Mouse (Mus musculus) CH12.LX (cell line): ENCODE measurements around the gene Lpar1.

ENCODE experiments used
- CTCF ChIP-seq, 2 experiments: IDR thresholded peaks in 1 of 2; conservative IDR thresholded peaks in 1 of 2; 2 replicates each; pipeline ENCODE4 v1.5.1; 2011 to 2012; ENCODE audit warnings: low read depth in 2 of 2, low read length in 2 of 2, improper control_type of control experiment in 1 of 2, inconsistent platforms in 1 of 2, mild to moderate bottlenecking in 1 of 2, moderate library complexity in 1 of 2
- ELF1 ChIP-seq: IDR thresholded peaks from 2 replicates; pipeline ENCODE4 v1.6.1; 2014; ENCODE audit warnings: low read depth, mild to moderate bottlenecking, inconsistent platforms, low read length, improper control_type of control experiment
- EP300 ChIP-seq: IDR thresholded peaks from 2 replicates; pipeline ENCODE4 v1.6.1; 2011; ENCODE audit warnings: low read length, improper control_type of control experiment
- HCFC1 ChIP-seq: IDR thresholded peaks from 2 replicates; pipeline ENCODE4 v1.6.1; 2012; ENCODE audit warnings: low read depth, mild to moderate bottlenecking, inconsistent platforms, low read length, improper control_type of control experiment
- MEF2A ChIP-seq: IDR thresholded peaks from 2 replicates; pipeline ENCODE4 v1.6.1; 2014; ENCODE audit warnings: low read depth, mild to moderate bottlenecking, inconsistent platforms, low read length, improper control_type of control experiment, borderline replicate concordance
- MYC ChIP-seq: IDR thresholded peaks from 2 replicates; pipeline ENCODE4 v1.6.1; 2011; ENCODE audit warnings: low read depth, mild to moderate bottlenecking, improper control_type of control experiment, low read length
- TBP ChIP-seq: conservative IDR thresholded peaks from 2 replicates; pipeline ENCODE4 v1.6.1; 2011; ENCODE audit warnings: low read depth, low read length, improper control_type of control experiment

GRCm38 (mm10) chr4:58497284-58497683, 56.4 kb downstream of the Lpar1 start:
- TF ChIP-seq HCFC1 (no peak), TBP (no peak), CTCF (conservative IDR thresholded peaks at IDR 0.05 in 1 of 2, IDR thresholded peaks at IDR 0.05 in 1 of 2; ENCODE audit: low read depth in 2 of 2, low read length in 2 of 2) (no peak), MEF2A (no peak), ELF1 (no peak), MYC (no peak), EP300 (no peak)
